Mouse (Mus musculus) heart, adult 2 months (tissue): ENCODE measurements at regions not wholly inside any gene's neighbourhood (a gene's known extent, or its start where the extent isn't known, plus 50 kb on each side); places are given as distances from the start of the nearest gene placed in this dataset.

Source experiments
- DNase-seq, 2 experiments: peaks; one replicate each; pipeline ENCODE4 v3.0.0; 2021
- H3K27ac ChIP-seq: fragments of 200-600 bp; 2 replicates; pipeline ENCODE4 v1.8.1; 2022
- H3K27me3 ChIP-seq: fragments of 200-500 bp; 2 replicates; pipeline ENCODE4 v1.6.1; 2012; ENCODE audit warnings: mild to moderate bottlenecking, low read length, inconsistent platforms, mixed read lengths; ENCODE audit not compliant: control insufficient read depth, insufficient read depth
- H3K36me3 ChIP-seq: fragments of 200-500 bp; 2 replicates; pipeline ENCODE4 v1.6.1; 2012; ENCODE audit warnings: low read length, inconsistent platforms; ENCODE audit not compliant: control insufficient read depth, insufficient read depth
- H3K4me1 ChIP-seq: fragments of 200-500 bp; 2 replicates; pipeline ENCODE4 v1.6.1; 2011; ENCODE audit warnings: low read length; ENCODE audit not compliant: control insufficient read depth, insufficient read depth
- H3K4me3 ChIP-seq: fragments of 200-600 bp; 2 replicates; pipeline ENCODE4 v1.8.1; 2022
- H3K79me2 ChIP-seq: fragments of 200-500 bp; replicated peaks from 2 replicates; pipeline ENCODE4 v1.6.1; 2012; ENCODE audit warnings: mild to moderate bottlenecking, inconsistent platforms, low read length, moderate library complexity, mixed read lengths; ENCODE audit not compliant: control insufficient read depth, insufficient read depth
- H3K9ac ChIP-seq: fragments of 200-500 bp; 2 replicates; pipeline ENCODE4 v1.6.1; 2012; ENCODE audit warnings: low read depth, mild to moderate bottlenecking, control low read depth, inconsistent platforms, low read length, mixed read lengths
- CTCF ChIP-seq: fragments of 200-600 bp; IDR thresholded peaks from 2 replicates; pipeline ENCODE4 v1.8.1; 2022; ENCODE audit warnings: antibody characterized with exemption, mild to moderate bottlenecking, moderate library complexity
- EP300 ChIP-seq: fragments of 200-500 bp; IDR thresholded peaks from 2 replicates; pipeline ENCODE4 v1.6.1; 2011; ENCODE audit warnings: low read depth, low read length, control low read depth; ENCODE audit not compliant: insufficient read depth
- POLR2A ChIP-seq: fragments of 200-500 bp; IDR thresholded peaks from 2 replicates; pipeline ENCODE4 v1.6.1; 2011; ENCODE audit warnings: mild to moderate bottlenecking, low read depth, low read length, control low read depth; ENCODE audit not compliant: insufficient read depth
- WGBS: fragments of 180-500 bp; shearing (Covaris S2); methylation state at CpG from one replicate; pipeline ENCODE4 v1.1.7; 2018; 5-methylcytosine and 5-hydroxymethylcytosine counted together
- intact Hi-C: fragments of 180-260 bp; cut with DNase I; formaldehyde crosslinking; loops from one replicate; pipeline ENCODE4 v1.15.1; 2025

DNA sequence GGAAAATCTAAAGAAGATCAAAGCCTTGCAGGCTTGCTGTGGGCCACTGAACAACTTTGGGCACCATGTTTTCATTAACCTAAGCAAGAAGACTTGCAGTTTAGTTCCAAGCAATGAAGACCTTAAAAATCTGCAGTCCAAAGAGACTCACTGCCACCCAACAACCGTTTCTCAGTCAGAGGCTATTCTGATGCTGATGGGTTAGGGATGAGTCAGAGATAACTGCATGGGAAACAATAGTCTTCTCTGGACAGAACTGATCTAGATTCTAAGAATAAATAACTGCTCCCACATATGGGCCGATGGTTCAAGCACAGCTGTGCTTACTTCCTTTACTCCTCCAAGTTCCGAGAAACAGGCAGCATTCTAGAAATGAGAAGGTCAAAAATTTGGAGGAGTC is 485.0 kb upstream of the Tnp1 start:
- no peak for DNase-seq
- Histone ChIP-seq H3K9ac (no peak overlapping the region), H3K4me3 (no peak overlapping the region), H3K4me1 (no peaks in the 10 kb centered on the region), H3K36me3 (no peaks in the 10 kb centered on the region), H3K79me2 (no peaks in the 10 kb centered on the region), H3K27ac (no peak overlapping the region), H3K27me3 (no peaks in the 10 kb centered on the region)
- WGBS, result 41% methylated on average over 3 of the region's 3 CpGs
- intact Hi-C loops, result no loop called here
- TF ChIP-seq EP300 (no peak), CTCF (no peak), POLR2A (no peak)

DNA sequence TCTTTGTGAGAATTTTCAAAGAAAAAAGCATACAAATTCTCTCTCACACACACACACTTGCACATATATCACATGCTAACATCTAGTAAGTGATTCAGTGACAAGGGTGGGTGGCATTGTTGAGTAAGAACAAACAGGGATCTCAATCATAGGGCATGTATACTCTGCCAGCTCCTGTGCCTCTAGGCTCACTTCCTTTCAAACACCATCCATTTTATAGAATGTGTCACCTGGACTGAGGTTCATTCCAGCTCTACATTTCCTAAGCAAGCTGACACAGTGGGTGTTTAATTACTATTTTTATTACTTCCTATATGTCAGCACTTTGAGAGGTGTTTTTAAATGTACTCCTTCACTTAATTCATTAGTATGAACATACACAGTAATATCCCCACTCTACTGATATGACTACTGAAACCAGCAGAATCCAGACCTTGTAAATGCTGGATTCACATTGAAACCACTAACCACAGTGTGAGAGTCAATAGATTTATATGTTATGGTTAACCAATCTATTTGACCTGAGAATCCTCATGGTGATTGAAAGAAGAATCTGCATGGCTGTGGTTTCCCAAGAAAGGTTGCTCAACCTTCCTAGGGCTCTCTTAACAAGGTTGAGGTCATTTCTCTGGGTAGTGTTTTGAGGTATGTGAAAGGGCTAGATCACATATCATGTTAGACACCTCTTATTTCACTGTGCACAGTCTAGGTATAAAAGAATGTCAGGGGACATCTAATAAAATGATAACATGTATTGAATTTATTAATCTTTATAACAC is 480.5 kb upstream of the Tnp1 start:
- no peak for DNase-seq
- no peak overlapping the region for H3K27ac ChIP-seq
- H3K9ac ChIP-seq, result no peak overlapping the region
- no peak for TF ChIP-seq EP300
- TF ChIP-seq CTCF, result no peak
- no peak for TF ChIP-seq POLR2A
- no peaks in the 10 kb centered on the region for H3K79me2 ChIP-seq
- intact Hi-C loops, result no loop called here
- H3K36me3 ChIP-seq, result no peaks in the 10 kb centered on the region
- no peak overlapping the region for H3K4me3 ChIP-seq
- no peaks in the 10 kb centered on the region for H3K4me1 ChIP-seq
- no peaks in the 10 kb centered on the region for H3K27me3 ChIP-seq

GRCm38 (mm10) chr1:73481956-73482355 is 466.2 kb upstream of the Tnp1 start:
- intact Hi-C loops, result no loop called here
- DNase-seq, result no peak
- no peak for TF ChIP-seq EP300
- TF ChIP-seq CTCF, result no peak
- no peak for TF ChIP-seq POLR2A
- no peaks in the 10 kb centered on the region for H3K27me3 ChIP-seq
- no peaks in the 10 kb centered on the region for H3K4me1 ChIP-seq
- 76% methylated on average over 2 of the region's 2 CpGs for WGBS
- no peak overlapping the region for H3K27ac ChIP-seq
- H3K4me3 ChIP-seq, result no peak overlapping the region
- H3K79me2 ChIP-seq, result no peaks in the 10 kb centered on the region
- H3K36me3 ChIP-seq, result no peaks in the 10 kb centered on the region
- no peak overlapping the region for H3K9ac ChIP-seq

- H3K27ac ChIP-seq, result no peak overlapping the region
- no peak overlapping the region for H3K9ac ChIP-seq
- H3K4me3 ChIP-seq, result no peak overlapping the region
- no peaks in the 10 kb centered on the region for H3K36me3 ChIP-seq
- H3K27me3 ChIP-seq, result no peaks in the 10 kb centered on the region
- intact Hi-C loops, result no loop called here
- no peak for TF ChIP-seq POLR2A
- no peak for TF ChIP-seq CTCF
- TF ChIP-seq EP300, result no peak
- H3K4me1 ChIP-seq, result no peaks in the 10 kb centered on the region
- WGBS, result 56% methylated on average over 4 of the region's 4 CpGs
- DNase-seq, result no peak
- no peaks in the 10 kb centered on the region for H3K79me2 ChIP-seq
These were observed 463.7 kb upstream of the Tnp1 start for GRCm38 (mm10) chr1:73479349-73479920.

DNA sequence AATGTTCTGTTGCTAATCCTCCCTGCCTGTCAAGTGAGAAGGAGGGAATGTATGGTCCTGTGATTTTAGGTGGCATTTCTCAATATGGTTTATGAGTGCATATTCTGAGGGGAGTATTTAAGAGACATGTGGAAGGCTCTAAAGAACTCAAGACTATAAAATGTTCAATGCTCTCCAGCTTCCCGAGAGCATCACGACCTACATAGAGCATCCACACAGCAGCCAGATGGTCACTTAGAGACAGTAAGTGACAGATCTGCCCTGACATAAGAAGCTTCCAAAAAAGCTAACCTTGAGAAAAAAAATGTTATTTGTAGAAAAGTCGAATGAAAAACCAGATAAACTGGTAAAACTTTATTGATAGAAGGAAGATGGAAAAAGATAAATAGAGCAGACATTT is 444.9 kb upstream of the Tnp1 start:
- Histone ChIP-seq H3K79me2 (no peaks in the 10 kb centered on the region), H3K27me3 (no peaks in the 10 kb centered on the region), H3K4me1 (no peaks in the 10 kb centered on the region; the same call in 1 of the 2 replicates), H3K4me3 (no peak overlapping the region), H3K9ac (no peak overlapping the region), H3K36me3 (no peaks in the 10 kb centered on the region), H3K27ac (no peak overlapping the region)
- DNase-seq, result no peak
- intact Hi-C loops, result no loop called here
- TF ChIP-seq CTCF (no peak), POLR2A (no peak), EP300 (no peak)
- 81% methylated on average over 3 of the region's 3 CpGs for WGBS

- no peaks in the 10 kb centered on the region; the same call in 1 of the 2 replicates for H3K4me1 ChIP-seq
- H3K79me2 ChIP-seq, result no peaks in the 10 kb centered on the region
- 83% methylated on average over 13 of the region's 13 CpGs for WGBS
- no peak for TF ChIP-seq POLR2A
- TF ChIP-seq EP300, result no peak
- no peak for TF ChIP-seq CTCF
- DNase-seq, result no peak
- intact Hi-C loops, result loop anchor here (5.0 kb wide), 1 partner anchor 88 kb away; no protein-coding TSS in a partner anchor
- H3K4me3 ChIP-seq, result no peak overlapping the region
- H3K36me3 ChIP-seq, result no peaks in the 10 kb centered on the region
- H3K27ac ChIP-seq, result no peak overlapping the region
- H3K27me3 ChIP-seq, result no peaks in the 10 kb centered on the region
- no peak overlapping the region for H3K9ac ChIP-seq
These were observed 444.2 kb upstream of the Tnp1 start for GRCm38 (mm10) chr1:73459754-73460534.
